Mouse (Mus musculus) mouse trophoblast stem cell (cell line): Measurements from ENCODE around the gene Ppp1r2.

ENCODE experiments used
- in situ Hi-C, 2 experiments: fragments of 300-500 bp; cut with MseI, MboI; formaldehyde crosslinking; loops; 2 replicates in 1 of 2; 3 replicates in 1 of 2; pipeline ENCODE4 v1.15.1; 2025

Ppp1r2 gene

DNA sequence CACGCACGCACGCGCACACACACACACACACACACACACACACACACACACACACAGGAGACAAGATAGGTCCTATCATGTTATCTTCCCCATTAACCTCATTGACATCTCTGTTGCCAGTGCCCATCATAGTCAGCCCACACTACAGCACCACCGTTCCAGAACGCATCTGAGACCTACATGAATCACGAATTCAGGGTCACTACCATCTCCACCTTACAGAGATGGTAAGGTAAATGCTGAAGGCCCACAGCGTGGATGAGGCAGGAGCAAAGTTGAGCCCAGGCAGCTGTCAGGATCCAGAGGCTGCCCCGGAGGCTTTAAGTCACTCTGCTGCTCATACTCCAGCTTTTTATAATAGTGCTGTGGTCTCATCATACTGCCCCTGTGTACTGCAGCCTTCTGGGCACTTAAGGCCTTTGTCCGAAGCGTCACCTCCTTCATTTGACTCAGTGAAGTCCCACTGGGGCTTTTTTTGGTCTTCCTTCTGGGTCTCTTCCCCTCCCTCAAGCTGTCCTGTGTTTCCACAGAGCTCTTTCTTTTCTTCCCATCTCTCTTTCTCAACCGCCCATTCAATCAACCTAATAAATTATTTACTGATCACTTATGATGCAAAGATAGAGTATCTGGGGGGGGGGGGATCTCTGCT, 40.1 kb downstream of the Ppp1r2 start:
- in situ Hi-C loops = no loop called here

DNA sequence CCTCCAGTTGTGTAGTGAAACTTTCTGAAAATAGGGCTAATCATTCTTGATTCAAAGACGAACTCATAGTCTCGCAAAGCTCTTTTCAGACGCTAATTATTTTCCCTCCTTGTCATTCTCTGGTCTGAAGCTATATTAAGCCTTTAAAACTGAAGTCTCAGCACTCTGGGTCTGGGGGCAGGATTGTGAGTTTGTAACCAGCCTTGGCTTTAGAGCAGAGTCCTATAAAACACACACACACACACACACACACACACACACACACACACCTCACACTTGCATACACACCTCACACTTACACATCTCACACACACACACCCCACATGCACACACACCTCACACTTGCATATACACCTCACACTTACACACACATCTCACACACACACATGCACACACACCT, 40.7 kb downstream of the Ppp1r2 start:
- in situ Hi-C loops = no loop called here

DNA sequence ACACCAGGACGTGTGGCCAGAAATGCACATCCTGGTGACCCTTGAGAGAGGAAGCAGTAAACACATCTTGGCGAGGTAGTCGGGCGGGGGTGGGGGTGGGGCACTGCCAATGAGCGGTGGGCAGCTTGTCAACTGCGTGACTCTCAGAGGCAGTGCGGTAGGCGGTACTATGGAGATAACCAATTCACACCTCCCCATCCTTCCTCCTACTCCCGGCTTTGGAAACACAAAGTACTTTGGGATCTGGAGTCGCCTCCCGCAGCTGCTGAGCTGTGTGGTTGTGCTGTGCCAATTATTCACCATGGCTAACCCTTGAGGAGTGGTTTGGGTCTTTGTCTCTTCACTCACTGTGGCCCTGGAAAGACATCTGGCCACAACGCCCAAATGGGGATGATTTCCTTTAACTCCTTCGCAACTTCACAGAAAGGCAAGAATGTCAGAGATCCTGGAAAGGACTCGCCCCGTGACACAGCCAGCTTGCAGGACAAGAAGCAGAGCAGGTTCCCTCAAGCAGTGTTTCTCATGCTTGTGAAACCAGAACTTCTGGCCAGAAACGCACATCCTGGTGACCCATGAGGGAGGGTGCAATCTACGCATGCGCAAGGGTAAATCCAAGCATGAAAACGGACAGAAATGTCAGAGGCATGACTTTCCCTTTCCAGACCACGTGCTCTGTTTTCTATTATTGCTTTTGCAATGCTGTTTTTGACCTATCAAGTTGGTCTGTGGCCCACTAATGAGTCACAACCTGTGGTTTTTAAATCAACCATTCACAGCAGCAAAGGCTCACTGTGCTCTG, 41.3 kb downstream of the Ppp1r2 start:
- in situ Hi-C loops = no loop called here

DNA sequence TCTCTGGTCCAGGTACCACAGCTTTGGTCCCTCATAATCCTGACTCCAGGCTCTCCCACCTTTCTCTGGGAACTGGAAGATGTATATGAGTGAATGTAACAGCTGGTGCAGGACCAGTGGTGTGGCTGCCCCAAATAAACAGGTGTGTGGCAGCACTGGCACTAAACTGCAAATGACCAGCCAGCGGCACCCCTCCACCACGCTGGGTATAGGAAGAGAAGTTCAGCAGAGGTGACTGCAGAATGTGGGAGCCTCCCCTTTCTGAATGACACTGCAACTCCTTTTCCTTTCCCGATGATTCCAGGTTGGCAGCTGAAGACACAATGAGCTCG, 41.9 kb downstream of the Ppp1r2 start:
- in situ Hi-C loops = no loop called here

DNA sequence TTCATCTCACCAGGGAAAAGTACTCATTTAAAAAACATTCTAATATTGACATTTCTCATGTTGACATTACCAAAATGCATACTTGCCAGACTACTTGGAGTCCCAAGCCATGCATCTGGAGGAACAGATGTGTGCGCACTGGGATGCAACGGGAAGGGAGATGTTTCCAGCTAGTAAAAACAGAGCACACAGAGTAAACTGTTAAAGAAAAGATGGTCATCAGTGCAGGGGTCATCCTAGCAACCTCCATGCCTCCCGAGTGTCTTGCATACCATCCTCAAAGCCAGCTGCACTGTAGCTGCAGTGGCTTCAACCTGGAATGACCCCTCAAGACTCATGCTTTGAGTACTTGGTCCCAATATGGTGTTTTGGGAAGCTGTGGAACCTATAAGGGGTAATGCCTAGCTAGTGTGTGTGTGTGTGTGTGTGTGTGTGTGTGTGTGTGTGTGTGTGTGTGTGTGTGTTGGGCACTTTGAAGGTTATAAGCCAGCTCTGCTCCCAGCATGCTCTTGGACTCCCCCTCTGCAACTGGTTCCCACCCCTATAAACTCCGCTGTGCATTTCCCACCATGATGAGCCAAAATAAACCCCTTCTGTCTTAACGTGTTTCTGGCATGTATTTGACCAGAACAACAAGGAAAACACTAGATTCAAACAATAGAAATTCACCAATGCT, 42.4 kb downstream of the Ppp1r2 start:
- in situ Hi-C loops = no loop called here

DNA sequence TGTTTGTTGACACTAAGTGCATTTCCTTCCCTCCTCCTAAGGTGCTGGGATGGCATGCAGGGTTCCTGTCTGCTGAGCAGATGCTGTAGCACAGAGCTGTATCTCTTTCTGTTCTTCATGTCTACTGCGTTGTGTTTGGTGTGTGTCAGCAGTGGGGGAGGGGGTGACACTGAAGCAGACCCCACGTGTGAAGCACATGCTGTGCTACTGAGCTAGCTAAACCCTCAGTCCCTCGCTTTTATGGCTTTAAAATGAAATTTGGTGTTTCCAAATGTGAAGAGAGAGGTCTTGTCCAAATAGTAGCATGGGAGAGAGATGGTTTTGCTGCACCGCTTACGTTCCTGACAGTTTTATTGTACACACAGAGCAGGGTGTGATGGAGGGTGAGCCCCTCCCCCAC, 43.5 kb downstream of the Ppp1r2 start:
- in situ Hi-C loops = no loop called here

DNA sequence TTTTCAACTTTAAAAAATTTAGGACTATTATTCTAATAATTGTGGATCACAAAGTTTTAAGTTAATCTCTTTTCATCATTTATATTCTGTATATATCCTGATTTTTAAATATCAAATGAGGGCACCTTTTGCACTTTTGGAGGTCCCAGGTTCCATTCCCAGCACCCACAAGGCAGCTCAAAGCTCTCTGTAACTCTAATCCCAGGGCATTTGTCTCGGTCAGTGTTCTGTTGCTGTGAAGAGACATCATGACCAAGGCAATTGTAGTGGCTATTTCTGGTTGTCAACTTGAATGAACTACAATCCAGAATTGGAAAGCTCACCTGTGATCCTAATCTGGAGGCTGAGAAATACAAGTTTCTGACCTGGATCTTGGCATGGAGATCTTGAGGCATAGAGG, 47.3 kb downstream of the Ppp1r2 start:
- in situ Hi-C loops = no loop called here

DNA sequence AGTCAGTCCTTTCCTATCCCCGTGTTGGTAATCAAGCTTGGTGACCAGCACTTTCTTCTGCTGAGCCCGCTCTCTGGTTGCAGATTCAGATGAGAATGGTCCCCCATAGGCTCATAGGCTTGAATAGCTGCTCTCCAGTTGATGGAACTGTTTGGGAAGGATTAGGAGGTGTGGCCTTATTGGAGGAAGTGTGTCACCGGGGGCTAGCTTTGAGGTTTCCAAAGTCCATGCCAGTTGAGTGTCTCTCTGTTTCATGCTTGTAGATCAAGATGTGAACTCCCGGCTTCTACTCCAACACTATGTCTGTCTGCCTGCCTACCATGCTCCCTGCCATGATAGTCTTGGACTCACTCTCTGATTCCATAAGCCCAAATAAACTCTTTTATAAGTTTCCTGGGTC, 59.8 kb downstream of the Ppp1r2 start:
- in situ Hi-C loops = no loop called here

DNA sequence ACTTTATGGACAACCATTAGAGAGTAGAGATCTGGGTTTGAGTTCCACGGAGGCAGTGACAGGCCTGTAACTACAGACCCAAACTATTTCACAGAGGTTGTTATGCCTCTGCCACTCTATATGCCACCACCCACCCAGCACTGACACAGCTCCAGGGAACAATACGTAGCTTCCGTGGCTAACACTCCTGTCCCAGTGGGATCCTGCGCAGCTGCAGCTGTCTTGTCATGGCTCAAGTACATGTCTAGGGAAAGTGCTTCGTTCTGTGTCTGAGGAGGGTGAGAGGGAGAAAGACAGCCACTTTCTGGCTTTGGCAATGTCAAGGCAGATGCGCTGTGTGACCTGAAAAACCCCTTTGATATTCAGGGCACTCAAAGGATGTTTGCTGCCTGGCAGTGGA, 61.6 kb downstream of the Ppp1r2 start:
- in situ Hi-C loops = no loop called here

DNA sequence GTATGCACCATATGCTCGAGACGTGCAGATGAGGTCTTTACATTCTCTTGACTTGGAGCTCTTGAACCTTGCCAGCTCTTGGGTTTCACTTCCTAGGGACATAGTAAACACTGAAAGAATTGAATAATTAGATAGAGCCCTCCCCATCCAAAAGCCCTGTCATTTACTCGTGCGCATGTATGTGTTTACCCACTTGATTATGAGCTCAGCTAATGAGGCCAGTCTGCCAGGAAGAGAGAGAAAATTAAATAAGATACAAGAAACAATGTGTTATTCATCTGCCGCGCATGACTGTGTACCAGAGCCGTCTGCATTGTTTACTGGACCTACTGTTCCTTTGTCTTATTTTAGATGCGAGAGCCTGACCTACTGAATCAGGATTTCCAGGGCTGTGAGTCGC, 63.6 kb downstream of the Ppp1r2 start:
- in situ Hi-C loops = no loop called here

DNA sequence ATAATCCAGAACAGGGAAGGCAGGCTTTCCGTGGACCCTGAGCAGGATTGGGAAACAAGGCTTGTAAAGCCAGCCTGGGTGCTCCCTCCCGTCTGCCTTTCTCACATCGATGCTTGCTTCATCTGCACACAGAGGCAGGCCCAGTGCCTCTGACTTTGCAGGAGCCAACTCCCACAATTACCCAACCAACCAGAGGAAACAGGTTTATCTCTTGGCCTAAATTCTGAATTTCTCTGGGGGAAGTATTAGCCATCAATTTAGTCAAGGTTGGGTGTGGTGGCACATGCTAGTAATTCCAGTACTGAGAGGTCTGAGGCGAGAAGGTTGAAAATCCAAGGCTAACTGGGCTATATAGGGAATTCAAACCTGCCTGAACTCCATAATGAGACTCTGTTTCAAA, 64.6 kb downstream of the Ppp1r2 start:
- in situ Hi-C loops = no loop called here

DNA sequence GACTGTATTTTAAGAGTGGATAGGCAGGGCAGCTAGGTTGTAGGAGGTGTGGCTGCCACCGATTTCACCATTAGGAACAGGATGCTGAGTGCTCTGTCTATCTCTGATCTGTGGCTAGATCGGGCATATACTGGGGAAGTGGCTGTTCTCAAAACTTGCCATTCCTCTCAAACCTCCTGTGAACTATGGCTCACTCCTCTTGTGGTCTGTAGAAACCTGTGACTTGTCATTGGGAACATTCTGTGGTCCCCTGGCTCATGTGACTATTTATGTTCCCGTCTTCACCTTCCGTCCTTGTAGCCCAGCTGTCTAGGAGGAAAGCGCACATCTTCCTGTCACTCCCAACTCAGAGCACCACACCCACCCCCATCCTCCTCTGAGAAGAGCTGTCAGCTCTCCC, 65.2 kb downstream of the Ppp1r2 start:
- in situ Hi-C loops = no loop called here

DNA sequence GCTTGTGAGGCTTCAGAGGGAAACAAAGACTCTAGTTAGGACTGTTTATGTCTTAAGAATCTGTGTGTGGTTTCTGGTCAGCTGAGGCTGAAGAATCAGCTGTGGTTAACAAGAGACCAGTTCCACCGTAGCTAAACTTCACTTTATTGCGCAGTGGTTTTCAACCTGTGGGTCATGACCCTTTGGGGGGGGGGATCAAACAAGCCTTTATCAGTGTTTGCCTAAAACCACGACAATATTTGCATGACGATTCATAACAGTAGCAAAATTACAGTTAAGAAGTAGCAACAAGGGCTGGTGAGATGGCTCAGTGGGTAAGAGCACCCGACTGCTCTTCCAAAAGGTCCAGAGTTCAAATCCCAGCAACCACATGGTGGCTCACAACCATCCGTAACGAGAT, 69.4 kb downstream of the Ppp1r2 start:
- in situ Hi-C loops = no loop called here

DNA sequence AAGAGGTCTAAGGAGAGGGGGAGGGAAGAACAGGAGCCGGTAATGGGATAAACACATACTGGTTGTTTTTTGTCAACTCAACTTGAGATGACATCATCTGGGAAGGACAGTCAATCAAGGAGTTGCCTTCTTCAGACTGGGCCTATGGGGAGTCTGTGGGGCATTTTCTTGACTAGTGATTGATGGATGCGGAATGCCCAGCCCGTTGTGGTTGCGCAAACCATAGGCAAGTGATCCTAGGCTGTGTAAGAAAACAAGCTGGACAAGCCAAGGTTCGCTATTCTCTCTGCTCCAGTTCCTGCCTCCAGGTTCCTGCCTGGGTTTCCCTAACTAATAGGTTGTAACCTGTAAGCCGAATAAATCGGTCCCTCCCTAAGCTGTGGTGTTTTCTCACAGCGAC, 69.9 kb downstream of the Ppp1r2 start:
- in situ Hi-C loops = no loop called here

DNA sequence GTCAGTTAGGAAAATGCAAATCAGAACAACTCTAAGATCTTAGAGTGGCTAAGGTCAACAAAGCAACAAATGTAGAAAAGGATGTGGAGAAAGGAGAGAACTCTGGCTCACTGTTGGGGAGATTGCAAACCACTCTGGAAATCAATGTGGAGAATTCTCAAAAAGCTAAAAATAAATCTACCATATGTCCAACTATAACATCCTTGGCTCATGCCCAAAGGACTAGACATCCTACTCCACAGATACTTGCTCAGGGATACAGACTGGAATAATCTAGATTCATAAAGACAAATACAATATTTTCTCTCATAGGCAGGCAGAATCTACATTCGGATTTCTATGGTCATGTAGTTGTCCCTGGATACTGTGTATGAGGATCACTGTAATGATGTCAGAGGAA, 70.9 kb downstream of the Ppp1r2 start:
- in situ Hi-C loops = no loop called here

DNA sequence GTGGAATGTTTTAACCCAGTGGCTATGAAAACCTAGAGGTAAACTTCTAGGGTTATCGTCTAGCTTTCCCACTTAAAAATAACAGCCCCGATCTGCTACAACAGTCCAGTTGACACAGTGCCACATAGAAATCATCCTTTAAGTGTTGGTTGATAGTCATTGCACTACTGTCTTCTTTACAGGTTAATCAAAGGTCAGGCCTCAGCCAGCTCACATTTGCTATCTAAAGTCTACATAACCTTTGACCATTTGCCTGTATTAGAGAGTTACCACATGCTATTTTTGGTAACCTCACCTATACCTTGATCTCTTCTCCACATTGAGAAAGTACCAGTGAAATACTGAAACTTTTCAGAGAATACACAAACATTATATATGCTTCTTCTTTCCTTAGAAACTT, 73.4 kb downstream of the Ppp1r2 start:
- in situ Hi-C loops = no loop called here
